Mouse (Mus musculus) CH12.LX (cell line): ENCODE results near the gene Tep1. TPM values are rescaled to one million over a fixed set of nuclear protein-coding genes. Genes with fewer than 3 reads are reported as not detected.

Experiments used
- DNase-seq: peaks from one replicate; pipeline ENCODE4 v3.0.0-alpha.2; 2013; ENCODE audit errors: extremely low read depth
- H3K27ac ChIP-seq: 2 replicates; pipeline ENCODE4 v1.5.1; 2012; ENCODE audit warnings: low read depth, mild to moderate bottlenecking, control low read depth, moderate library complexity; ENCODE audit not compliant: insufficient read depth
- H3K27me3 ChIP-seq: replicated peaks from 2 replicates; pipeline ENCODE3; 2012; ENCODE audit warnings: inconsistent platforms
- H3K36me3 ChIP-seq, 2 experiments: replicated peaks in 1 of 2; 2 replicates each; pipeline versions ENCODE3 to v1.6.1; 2012; ENCODE audit warnings: inconsistent platforms in 1 of 2, low read length in 1 of 2, mild to moderate bottlenecking in 1 of 2, mixed read lengths in 1 of 2, moderate library complexity in 1 of 2; ENCODE audit not compliant: control insufficient read depth in 1 of 2, insufficient read depth in 1 of 2
- H3K4me1 ChIP-seq, 2 experiments: 2 replicates each; pipeline ENCODE4 v1.6.1; 2012; ENCODE audit warnings: inconsistent platforms in 1 of 2, moderate library complexity in 1 of 2; ENCODE audit not compliant: insufficient read depth in 2 of 2, control insufficient read depth in 1 of 2
- H3K4me2 ChIP-seq: 2 replicates; pipeline ENCODE4 v1.6.1; 2012; ENCODE audit warnings: low read depth, mild to moderate bottlenecking, control low read depth; ENCODE audit not compliant: poor library complexity, insufficient read depth, severe bottlenecking
- H3K4me3 ChIP-seq, 3 experiments: fragments of 150-350 bp in 1 of 3; sonication (generic) in 1 of 3; replicated peaks in 1 of 3; 2 replicates each; pipeline versions ENCODE3 to v1.5.1; 2011 to 2012; ENCODE audit warnings: low read depth in 2 of 3, low read length in 2 of 3, mild to moderate bottlenecking in 2 of 3, moderate library complexity in 2 of 3, control low read depth in 1 of 3, improper control_type of control experiment in 1 of 3, inconsistent platforms in 1 of 3, mixed read lengths in 1 of 3; ENCODE audit not compliant: poor library complexity in 1 of 3
- H3K79me2 ChIP-seq: replicated peaks from 2 replicates; pipeline ENCODE4 v1.6.1; 2012; ENCODE audit warnings: mild to moderate bottlenecking, moderate library complexity; ENCODE audit not compliant: control insufficient read depth, poor library complexity, insufficient read depth, severe bottlenecking; ENCODE audit errors: extremely low read depth
- H3K9ac ChIP-seq: 2 replicates; pipeline ENCODE4 v1.6.1; 2012; ENCODE audit warnings: low read depth, mild to moderate bottlenecking, control low read depth, moderate library complexity; ENCODE audit not compliant: insufficient read depth
- H3K9me3 ChIP-seq: replicated peaks from 2 replicates; pipeline ENCODE3; 2012; ENCODE audit warnings: low read length, inconsistent platforms, mixed read lengths
- CHD1 ChIP-seq: IDR thresholded peaks from 2 replicates; pipeline ENCODE4 v1.6.1; 2012; ENCODE audit warnings: low read depth, low read length, improper control_type of control experiment, inconsistent platforms
- ETS1 ChIP-seq: conservative IDR thresholded peaks from 2 replicates; pipeline ENCODE4 v1.6.1; 2012; ENCODE audit warnings: low read depth, mild to moderate bottlenecking, inconsistent platforms, low read length, improper control_type of control experiment, moderate library complexity
- GABPA ChIP-seq: IDR thresholded peaks from 2 replicates; pipeline ENCODE4 v1.6.1; 2012; ENCODE audit warnings: low read depth, low read length, improper control_type of control experiment, inconsistent platforms; ENCODE audit not compliant: insufficient replicate concordance
- HCFC1 ChIP-seq: IDR thresholded peaks from 2 replicates; pipeline ENCODE4 v1.6.1; 2012; ENCODE audit warnings: low read depth, mild to moderate bottlenecking, inconsistent platforms, low read length, improper control_type of control experiment
- IRF4 ChIP-seq: IDR thresholded peaks from 2 replicates; pipeline ENCODE4 v1.6.1; 2014; ENCODE audit warnings: low read depth, mild to moderate bottlenecking, inconsistent platforms, low read length, improper control_type of control experiment
- JUN ChIP-seq: IDR thresholded peaks from 2 replicates; pipeline ENCODE4 v1.6.1; 2011; ENCODE audit warnings: low read depth, mild to moderate bottlenecking, low read length, improper control_type of control experiment, moderate library complexity; ENCODE audit not compliant: insufficient read depth
- JUND ChIP-seq: conservative IDR thresholded peaks from 2 replicates; pipeline ENCODE4 v1.6.1; 2011; ENCODE audit warnings: low read depth, low read length, improper control_type of control experiment
- MAZ ChIP-seq: IDR thresholded peaks from 2 replicates; pipeline ENCODE4 v1.6.1; 2012; ENCODE audit warnings: low read depth, mild to moderate bottlenecking, inconsistent platforms, low read length, improper control_type of control experiment, moderate library complexity
- MEF2A ChIP-seq: IDR thresholded peaks from 2 replicates; pipeline ENCODE4 v1.6.1; 2014; ENCODE audit warnings: low read depth, mild to moderate bottlenecking, inconsistent platforms, low read length, improper control_type of control experiment, borderline replicate concordance
- MXI1 ChIP-seq: IDR thresholded peaks from 2 replicates; pipeline ENCODE4 v1.6.1; 2011; ENCODE audit warnings: mild to moderate bottlenecking, low read depth, low read length, improper control_type of control experiment
- MYC ChIP-seq: IDR thresholded peaks from 2 replicates; pipeline ENCODE4 v1.6.1; 2011; ENCODE audit warnings: low read depth, mild to moderate bottlenecking, improper control_type of control experiment, low read length
- NELFE ChIP-seq: IDR thresholded peaks from 2 replicates; pipeline ENCODE4 v1.6.1; 2011; ENCODE audit warnings: low read depth, low read length, improper control_type of control experiment
- PAX5 ChIP-seq: IDR thresholded peaks from 2 replicates; pipeline ENCODE4 v1.6.1; 2012; ENCODE audit warnings: low read length, inconsistent platforms, mixed read lengths
- POLR2A ChIP-seq: IDR thresholded peaks from 2 replicates; pipeline ENCODE4 v1.6.1; 2011; ENCODE audit warnings: low read depth, mild to moderate bottlenecking, improper control_type of control experiment, low read length
- SMC3 ChIP-seq: IDR thresholded peaks from 2 replicates; pipeline ENCODE4 v1.6.1; 2011; ENCODE audit warnings: low read depth, low read length, improper control_type of control experiment
- TBP ChIP-seq: conservative IDR thresholded peaks from 2 replicates; pipeline ENCODE4 v1.6.1; 2011; ENCODE audit warnings: low read depth, low read length, improper control_type of control experiment
- UBTF ChIP-seq: IDR thresholded peaks from 2 replicates; pipeline ENCODE4 v1.6.1; 2012; ENCODE audit warnings: low read depth, mild to moderate bottlenecking, inconsistent platforms, low read length, improper control_type of control experiment, moderate library complexity
- ZMIZ1 ChIP-seq: IDR thresholded peaks from 2 replicates; pipeline ENCODE4 v1.6.1; 2012; ENCODE audit warnings: low read depth, mild to moderate bottlenecking, inconsistent platforms, low read length, improper control_type of control experiment
- ZNF384 ChIP-seq: IDR thresholded peaks from 2 replicates; pipeline ENCODE4 v1.6.1; 2012; ENCODE audit warnings: low read depth, low read length, improper control_type of control experiment, inconsistent platforms
- dilution Hi-C: fragments of 300-500 bp; cut with MboI; formaldehyde crosslinking; loops from 2 replicates; pipeline ENCODE4 v1.14.3; 2020; ENCODE audit warnings: low sequenced_read_pairs; ENCODE audit not compliant: extremely low pct_unique_long_range_greater_than_20kb, extremely low pct_ligation_motif_present
- in situ Hi-C: fragments of 300-500 bp; cut with MboI; formaldehyde crosslinking; loops from 3 replicates; pipeline ENCODE4 v1.14.3; 2019; ENCODE audit warnings: low sequenced_read_pairs, low pct_ligation_motif_present, low pct_unique_long_range_greater_than_20kb, mixed read lengths
- polyA plus RNA-seq: library from polyadenylated mRNA; unstranded; fragments of >175 nt; gene quantifications from 2 replicates; pipeline ENCODE4 v1.2.1, GENCODE M21; 2012; ENCODE audit warnings: low read depth; ENCODE audit not compliant: insufficient read length
- total RNA-seq, 2 experiments: library from RNA; depleted of rRNA; stranded (reverse); fragments of 300-350 nt in 1 of 2; fragments of >200 nt in 1 of 2; gene quantifications; 2 replicates each; pipeline ENCODE4 v1.2.3; 2012 to 2014

The Tep1 gene
- total and polyA plus RNA-seq, 3 experiments = 4.1 to 14.7 (median 12.9) TPM

DNA sequence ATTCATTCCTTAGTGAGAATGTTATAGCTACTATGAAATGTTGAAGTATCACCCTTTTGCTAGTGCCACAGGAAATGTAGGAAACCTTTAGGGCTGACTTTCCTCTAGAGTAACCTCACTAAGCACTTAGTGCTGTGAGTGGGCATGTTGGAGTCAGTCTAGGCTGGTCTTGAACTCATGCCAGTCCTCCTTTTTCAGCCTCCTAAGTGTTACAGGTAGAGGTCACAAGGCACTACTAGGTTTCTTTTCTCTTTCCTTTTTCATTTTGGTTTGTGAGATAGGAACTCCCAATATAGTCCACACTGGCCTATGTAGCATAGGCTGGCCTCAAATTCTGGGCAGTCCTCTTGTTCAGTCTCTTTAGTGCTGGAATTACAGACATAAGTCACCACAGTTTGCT, 25.0 kb upstream of the Tep1 start:
- Histone ChIP-seq H3K36me3 (no peaks in the 10 kb centered on the region), H3K27me3 (no peaks in the 10 kb centered on the region), H3K4me3 (no peak overlapping the region), H3K9ac (no peak overlapping the region), H3K4me1 (peaks cover 0 to 6% of the 10 kb centered on the region in 2 experiments; a peak in 2 of 4 replicates), H3K9me3 (peaks cover 4% of the 10 kb centered on the region), H3K79me2 (no peaks in the 10 kb centered on the region), H3K27ac (no peak overlapping the region), H3K4me2 (no peak overlapping the region)
- dilution Hi-C loops (no loop called here), in situ Hi-C loops (no loop called here)
- no peak for DNase-seq
- TF ChIP-seq MEF2A (no peak), CHD1 (no peak), SMC3 (no peak), MYC (no peak), PAX5 (no peak), NELFE (no peak), UBTF (no peak), GABPA (no peak), ZNF384 (no peak), MAZ (no peak), TBP (no peak), ETS1 (no peak), HCFC1 (no peak), JUN (no peak)

DNA sequence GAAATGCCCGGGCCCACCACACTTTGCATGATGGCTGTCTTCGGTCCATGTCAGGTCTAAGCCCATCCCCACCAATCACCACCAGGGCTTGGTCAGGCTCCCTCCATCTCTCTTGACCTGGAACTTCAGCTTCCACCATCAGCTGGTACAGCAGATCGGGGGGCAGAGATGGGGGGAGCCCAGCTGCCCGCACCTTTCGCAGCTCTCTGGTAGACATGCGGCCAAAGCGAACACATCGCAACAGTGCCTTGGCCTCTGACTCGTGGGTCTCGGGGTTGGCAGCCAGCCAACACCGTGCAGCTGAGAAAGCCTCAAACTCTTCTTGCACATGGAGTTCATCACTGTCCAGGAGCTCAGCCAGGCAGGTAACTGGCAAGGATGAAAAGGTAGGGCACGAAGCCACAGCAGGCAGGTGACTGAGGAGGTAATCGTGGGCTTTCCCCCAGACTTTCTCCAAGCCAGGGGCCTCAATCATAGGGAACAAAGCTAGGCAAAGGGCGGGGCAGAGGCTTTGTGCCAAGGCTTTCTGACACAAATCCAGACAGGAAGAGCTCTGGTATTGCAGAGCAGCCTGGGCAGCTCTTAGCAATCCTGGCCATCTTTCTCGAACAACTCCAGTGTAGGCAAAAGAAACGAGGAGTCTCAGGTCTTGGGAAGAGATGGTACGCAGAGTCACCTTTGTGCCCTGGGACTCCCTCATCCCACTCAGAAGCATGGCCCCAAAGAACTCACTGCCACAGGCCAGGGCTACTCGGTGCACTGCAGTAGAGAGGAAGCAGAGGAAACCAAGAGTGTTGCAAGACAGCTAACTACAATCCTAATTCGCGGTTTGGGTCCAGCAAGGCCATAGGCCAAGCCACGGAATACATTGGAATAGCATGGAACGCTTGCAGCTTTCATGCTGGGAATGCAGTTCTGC, 22.4 kb upstream of the Tep1 start:
- no peaks in the 10 kb centered on the region for H3K36me3 ChIP-seq
- no peaks in the 10 kb centered on the region for H3K27me3 ChIP-seq
- no peak for DNase-seq
- in situ Hi-C loops (no loop called here), dilution Hi-C loops (no loop called here)
- H3K9me3 ChIP-seq = no peaks in the 10 kb centered on the region
- peaks cover 0 to 6% of the 10 kb centered on the region in 2 experiments; a peak in 2 of 4 replicates for H3K4me1 ChIP-seq
- H3K9ac ChIP-seq = no peak overlapping the region
- H3K4me3 ChIP-seq = no peak overlapping the region
- TF ChIP-seq MXI1 = no peak
- no peak for TF ChIP-seq GABPA
- no peak for TF ChIP-seq MAZ
- no peak for TF ChIP-seq JUND
- TF ChIP-seq MEF2A = no peak
- TF ChIP-seq ZMIZ1 = no peak
- TF ChIP-seq IRF4 = no peak
- TF ChIP-seq POLR2A = no peak
- TF ChIP-seq JUN = no peak
- TF ChIP-seq ZNF384 = no peak
- H3K27ac ChIP-seq = no peak overlapping the region
- H3K4me2 ChIP-seq = no peak overlapping the region
- no peaks in the 10 kb centered on the region for H3K79me2 ChIP-seq
